Mouse (Mus musculus): ENCODE measurements around the gene Trim52. TPM values are rescaled to one million over a fixed set of nuclear protein-coding genes. Genes with fewer than 3 reads are reported as not detected.

Gene Trim52
- polyA plus RNA-seq, 1 experiment from 2014 or later, result not detected

DNA sequence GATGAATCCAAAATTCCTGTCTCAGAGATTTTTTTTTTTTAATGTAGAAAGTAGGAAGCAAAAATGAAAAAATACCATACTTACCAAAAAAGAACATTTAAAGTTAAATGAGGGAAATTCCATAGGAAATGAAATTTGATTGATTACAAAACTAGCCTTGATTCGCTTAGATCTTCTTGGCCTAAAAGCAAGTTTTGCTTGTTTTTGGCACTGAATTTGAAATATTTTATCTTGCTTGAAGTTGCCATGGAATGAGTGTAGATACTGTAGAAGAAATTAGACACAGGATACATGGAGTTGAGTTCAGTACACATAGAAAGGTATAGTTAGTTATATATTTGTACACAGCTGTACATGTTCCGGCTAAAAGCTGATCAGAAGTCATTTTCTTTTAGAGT lies 73.7 kb downstream of the Trim52 start:
- WGBS, result 87% methylated on average over 2 of the region's 2 CpGs
- Histone ChIP-seq H3K36me3 (ENCODE audit: control insufficient read depth, insufficient read depth, low read length) (no peaks in the 10 kb centered on the region), H3K9me3 (ENCODE audit: control insufficient read depth, low read length) (no peaks in the 10 kb centered on the region), H3K27ac (ENCODE audit: low read depth, low read length) (no peak overlapping the region), H3K4me3 (ENCODE audit: low read depth, low read length) (no peak overlapping the region), H3K4me1 (ENCODE audit: control insufficient read depth, insufficient read depth, low read length) (peaks cover 2% of the 10 kb centered on the region; the same call in 1 of the 2 replicates), H3K4me2 (no peak overlapping the region), H3K9ac (ENCODE audit: low read length) (no peak overlapping the region), H3K27me3 (ENCODE audit: control insufficient read depth, insufficient read depth, low read length) (no peaks in the 10 kb centered on the region)
- ATAC-seq (ENCODE audit: low FRiP score) (no peak), DNase-seq (ENCODE audit: low spot score, missing footprints) (no peak)

DNA sequence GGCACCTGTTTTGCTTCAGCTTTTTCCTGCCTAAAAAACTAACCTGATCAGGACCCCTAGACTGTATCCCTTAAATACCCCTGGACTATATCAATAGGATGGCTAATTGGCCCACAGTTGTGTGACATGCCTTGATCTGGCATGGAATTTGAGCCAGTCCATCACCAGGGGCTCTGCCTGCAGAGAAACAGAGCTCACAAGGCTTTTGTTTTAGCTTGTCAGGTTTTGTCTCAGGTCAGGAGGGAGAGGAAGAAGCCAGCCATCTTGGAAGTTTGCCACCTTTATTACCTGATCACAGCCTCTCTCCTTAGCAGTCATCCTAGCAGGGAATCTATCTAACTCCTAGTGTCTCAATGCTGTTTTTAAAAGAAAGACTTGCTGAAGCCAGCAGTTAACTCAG lies 74.6 kb downstream of the Trim52 start:
- no peak for ATAC-seq (ENCODE audit: low FRiP score)
- H3K4me3 ChIP-seq (ENCODE audit: low read depth, low read length), result no peak overlapping the region

DNA sequence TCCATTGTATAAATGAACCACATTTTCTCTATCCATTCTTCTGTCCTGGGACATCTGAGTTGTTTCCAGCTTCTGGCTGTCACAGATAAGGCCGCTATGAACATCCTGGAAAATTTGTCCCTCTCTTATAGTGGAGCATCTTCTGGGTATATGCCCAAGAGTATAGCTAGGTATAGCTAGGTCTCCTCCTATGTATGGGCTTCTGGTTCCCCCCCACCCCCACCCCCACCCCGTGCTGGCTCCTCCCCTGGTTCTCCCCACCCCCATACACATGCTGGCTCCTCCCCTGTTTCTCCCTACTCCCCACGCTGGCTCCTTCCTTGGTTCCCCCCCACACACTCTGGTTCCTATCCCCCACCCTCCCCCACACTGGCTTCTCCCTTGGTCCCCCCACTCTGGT lies 78.0 kb downstream of the Trim52 start:
- H3K36me3 ChIP-seq (ENCODE audit: control insufficient read depth, insufficient read depth, low read length), result no peaks in the 10 kb centered on the region
- H3K27ac ChIP-seq (ENCODE audit: low read depth, low read length), result no peak overlapping the region
- no peak overlapping the region for H3K9ac ChIP-seq (ENCODE audit: low read length)
- 70% methylated on average over 3 of the region's 3 CpGs for WGBS
- no peak overlapping the region for H3K4me3 ChIP-seq (ENCODE audit: low read depth, low read length)
- DNase-seq (ENCODE audit: low spot score, missing footprints) (no peak), ATAC-seq (ENCODE audit: low FRiP score) (no peak)
- no peaks in the 10 kb centered on the region for H3K9me3 ChIP-seq (ENCODE audit: control insufficient read depth, low read length)
- H3K27me3 ChIP-seq (ENCODE audit: control insufficient read depth, insufficient read depth, low read length), result no peaks in the 10 kb centered on the region
- no peaks in the 10 kb centered on the region for H3K4me1 ChIP-seq (ENCODE audit: control insufficient read depth, insufficient read depth, low read length)
- no peak overlapping the region for H3K4me2 ChIP-seq

More for the DNA sequence above, 74.6 kb downstream of the Trim52 start:
- no peaks in the 10 kb centered on the region for H3K27me3 ChIP-seq (ENCODE audit: control insufficient read depth, insufficient read depth, low read length)
- no peak overlapping the region for H3K4me2 ChIP-seq
- no peak overlapping the region for H3K9ac ChIP-seq (ENCODE audit: low read length)
- no peak overlapping the region for H3K27ac ChIP-seq (ENCODE audit: low read depth, low read length)
- H3K4me1 ChIP-seq (ENCODE audit: control insufficient read depth, insufficient read depth, low read length), result peaks cover 2% of the 10 kb centered on the region; the same call in 1 of the 2 replicates
- H3K9me3 ChIP-seq (ENCODE audit: control insufficient read depth, low read length), result no peaks in the 10 kb centered on the region
- H3K36me3 ChIP-seq (ENCODE audit: control insufficient read depth, insufficient read depth, low read length), result no peaks in the 10 kb centered on the region
- DNase-seq (ENCODE audit: low spot score, missing footprints), result no peak

Other genes with a start within 250 kb of the Trim52 start
- gene Spry2, start 209.4 kb upstream of the Trim52 start, polyA plus RNA-seq (2014; fragmentation: Nextera tagmentation; extraction: Ambion mirVana), result 27.0 and 28.0 TPM in 2 replicates

Measured in midbrain, embryonic 11.5 days (tissue).